16 mouse cellular contexts compared by ENCODE assay signal in the genomic region with DNA sequence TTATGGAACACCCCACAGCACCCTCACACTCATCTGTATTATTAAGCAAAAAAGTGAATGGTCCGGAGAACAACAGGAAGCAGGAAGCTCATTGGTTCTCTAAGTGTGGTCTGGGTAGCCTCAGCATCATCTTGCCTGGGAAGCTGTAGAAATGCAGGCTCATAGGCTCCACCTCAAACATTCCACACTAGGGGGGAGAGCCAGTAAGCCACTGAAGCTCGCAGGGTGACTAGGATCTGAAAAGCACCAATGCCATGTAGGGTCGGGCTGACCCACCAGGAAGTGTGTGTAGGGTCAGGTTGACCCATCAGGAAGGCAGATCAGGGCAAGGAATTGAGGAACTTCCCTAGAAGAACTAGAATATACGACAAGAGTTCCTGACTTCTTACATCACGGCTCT.
"Had no signal": no experiment of that assay in that cellular context is flagged by ENCODE, and none has a peak within 500 bp of the region (broad histone marks: within the 10 kb centered on the region; RNA-seq: fewer than 3 reads in every experiment).

No protein-coding gene starts in this region.

- H3K9me3 ChIP-seq: intestine, embryonic 15.5 days; kidney, embryonic 15.5 days; limb, embryonic 12.5 days; liver, embryonic 13.5 days; midbrain, embryonic 15.5 days; neural tube, embryonic 12.5 days had no signal

- H3K27me3 ChIP-seq: intestine, embryonic 15.5 days; kidney, embryonic 15.5 days; limb, embryonic 12.5 days; liver, embryonic 13.5 days; midbrain, embryonic 15.5 days; neural tube, embryonic 12.5 days had no signal

- H3K27ac ChIP-seq: intestine, embryonic 15.5 days; kidney, embryonic 15.5 days; limb, embryonic 12.5 days; liver, embryonic 13.5 days; midbrain, embryonic 15.5 days; neural tube, embryonic 12.5 days had no signal

- H3K36me3 ChIP-seq: intestine, embryonic 15.5 days; kidney, embryonic 15.5 days; limb, embryonic 12.5 days; liver, embryonic 13.5 days; midbrain, embryonic 15.5 days; neural tube, embryonic 12.5 days had no signal

- H3K9ac ChIP-seq: intestine, embryonic 15.5 days; kidney, embryonic 15.5 days; limb, embryonic 12.5 days; liver, embryonic 13.5 days; liver, postnatal 0 days; midbrain, embryonic 15.5 days; neural tube, embryonic 12.5 days had no signal

- H3K4me2 ChIP-seq: intestine, embryonic 15.5 days; kidney, embryonic 15.5 days; limb, embryonic 12.5 days; liver, embryonic 13.5 days; midbrain, embryonic 15.5 days; neural tube, embryonic 12.5 days had no signal

- H3K4me3 ChIP-seq: intestine, embryonic 15.5 days; kidney, embryonic 15.5 days; limb, embryonic 12.5 days; liver, embryonic 13.5 days; midbrain, embryonic 15.5 days; neural tube, embryonic 12.5 days had no signal

- H3K4me1 ChIP-seq: intestine, embryonic 15.5 days; liver, embryonic 13.5 days; midbrain, embryonic 15.5 days; neural tube, embryonic 12.5 days had no signal

- DNase-seq: kidney, adult 2 months; kidney, postnatal 25 days; layer of hippocampus, adult 9-11 months; layer of hippocampus, postnatal 36 days; liver; liver, embryonic 13.5 days; liver, postnatal 0 days; right cerebral cortex, postnatal 4 days; spleen, adult 18-20 months; thymus, adult 2 months; thymus, postnatal 36 days had no signal

- ATAC-seq: intestine, embryonic 15.5 days; liver, postnatal 0 days; midbrain, embryonic 15.5 days had no signal
